Mouse (Mus musculus) neural tube, embryonic 14.5 days (tissue): ENCODE measurements around the gene Tunar. TPM values are rescaled to one million over a fixed set of nuclear protein-coding genes. Genes with fewer than 3 reads are reported as not detected.
A peak's percentile ranks its signal among the peaks of the same experiment; 100 is the strongest.

Source experiments
- ATAC-seq: fragments of 200-750 bp; cut with Nextera tagmentation; 2 replicates; pipeline ENCODE4 v1.8.0; 2017; ENCODE audit warnings: low read depth, mild to moderate bottlenecking, moderate TSS enrichment, moderate library complexity
- H3K27ac ChIP-seq: fragments of 300-500 bp; sonication (generic); 2 replicates; pipeline ENCODE4 v1.5.1; 2014; ENCODE audit warnings: low read depth, mild to moderate bottlenecking, control low read depth, low read length, moderate library complexity, mixed read lengths
- H3K27me3 ChIP-seq: fragments of 300-500 bp; sonication (generic); 2 replicates; pipeline ENCODE4 v1.6.1; 2014; ENCODE audit warnings: low read length; ENCODE audit not compliant: control insufficient read depth, insufficient read depth
- H3K36me3 ChIP-seq: fragments of 300-500 bp; sonication (generic); 2 replicates; pipeline ENCODE4 v1.6.1; 2014; ENCODE audit warnings: low read length, mixed read lengths; ENCODE audit not compliant: control insufficient read depth, insufficient read depth
- H3K4me1 ChIP-seq: fragments of 300-500 bp; sonication (generic); 2 replicates; pipeline ENCODE4 v1.6.1; 2014; ENCODE audit warnings: low read length; ENCODE audit not compliant: control insufficient read depth, insufficient read depth
- H3K4me2 ChIP-seq: fragments of 300-500 bp; sonication (generic); 2 replicates; pipeline ENCODE4 v1.6.1; 2014; ENCODE audit warnings: mild to moderate bottlenecking, low read depth, low read length, control low read depth
- H3K4me3 ChIP-seq: fragments of 300-500 bp; sonication (generic); 2 replicates; pipeline ENCODE4 v1.5.1; 2014; ENCODE audit warnings: low read depth, low read length, control low read depth, mixed read lengths
- H3K9ac ChIP-seq: fragments of 300-500 bp; sonication (generic); replicated peaks from 2 replicates; pipeline ENCODE4 v1.6.1; 2014; ENCODE audit warnings: low read depth, mild to moderate bottlenecking, control low read depth, low read length, mixed read lengths
- H3K9me3 ChIP-seq: fragments of 300-500 bp; sonication (generic); 2 replicates; pipeline ENCODE4 v1.6.1; 2016; ENCODE audit warnings: low read length; ENCODE audit not compliant: control insufficient read depth
- WGBS: fragments of 180-500 bp; shearing (Covaris S2); extraction: QIAGEN DNeasy Blood & Tissue Kit; methylation state at CpG from one replicate; pipeline ENCODE4 v1.1.7; 2014; 5-methylcytosine and 5-hydroxymethylcytosine counted together
- polyA plus RNA-seq: library from polyadenylated mRNA; unstranded; fragments of >200 nt; fragmentation: Nextera tagmentation; extraction: Ambion mirVana; gene quantifications from 2 replicates; pipeline ENCODE4 v1.2.1, GENCODE M21; 2014

Gene Tunar
- polyA plus RNA-seq, 1 experiment from 2014 or later, result 29.9 TPM

DNA sequence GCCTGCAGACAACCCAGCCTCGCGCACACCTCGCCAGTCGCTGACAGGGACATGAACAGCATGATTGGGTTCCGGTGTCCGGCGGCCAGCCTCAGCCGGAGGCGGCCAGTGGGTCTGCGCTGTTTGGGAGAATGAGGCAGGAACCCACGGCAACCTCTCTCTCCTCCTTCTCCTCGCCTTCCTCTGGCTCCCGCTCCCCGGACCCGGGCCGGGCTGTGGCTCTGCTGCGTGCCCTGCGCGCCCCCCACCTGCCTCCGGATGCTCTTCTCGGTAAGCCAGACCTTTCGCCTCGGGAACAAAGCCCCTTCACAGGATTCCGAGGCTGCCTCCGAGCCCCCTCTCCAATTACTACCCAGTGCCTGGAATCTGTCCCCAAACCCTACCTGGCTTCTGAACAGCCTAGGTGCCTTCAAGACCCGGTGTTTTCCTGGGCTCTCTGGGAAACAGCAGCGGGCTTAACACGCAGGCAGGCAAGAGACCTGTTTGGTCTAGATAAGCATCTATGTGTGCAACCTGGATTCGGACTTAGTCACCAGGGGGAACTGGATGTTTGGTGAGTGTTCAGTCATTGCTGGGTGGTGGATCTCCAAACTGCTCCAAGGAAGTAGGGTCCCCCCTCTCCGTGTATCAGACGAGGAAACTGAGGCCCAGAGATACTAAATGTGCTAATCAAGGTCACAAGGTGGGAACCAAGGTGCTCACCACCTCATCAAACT is 3.8 kb downstream of the Tunar start:
- H3K4me1 ChIP-seq, result peaks cover 14% of the 10 kb centered on the region; the same call in 1 of the 2 replicates
- H3K9ac ChIP-seq, result peak overlapping the region; percentile 65
- WGBS, result 4% methylated on average over 31 of the region's 31 CpGs
- no peak; the same call in 1 of the 2 replicates for ATAC-seq
- peak overlapping the region; percentile 69 for H3K4me3 ChIP-seq
- H3K27ac ChIP-seq, result peak overlapping the region; percentile 82
- no peaks in the 10 kb centered on the region for H3K9me3 ChIP-seq
- H3K4me2 ChIP-seq, result peak overlapping the region; percentile 81
- no peaks in the 10 kb centered on the region for H3K36me3 ChIP-seq
- no peaks in the 10 kb centered on the region; the same call in 1 of the 2 replicates for H3K27me3 ChIP-seq

DNA sequence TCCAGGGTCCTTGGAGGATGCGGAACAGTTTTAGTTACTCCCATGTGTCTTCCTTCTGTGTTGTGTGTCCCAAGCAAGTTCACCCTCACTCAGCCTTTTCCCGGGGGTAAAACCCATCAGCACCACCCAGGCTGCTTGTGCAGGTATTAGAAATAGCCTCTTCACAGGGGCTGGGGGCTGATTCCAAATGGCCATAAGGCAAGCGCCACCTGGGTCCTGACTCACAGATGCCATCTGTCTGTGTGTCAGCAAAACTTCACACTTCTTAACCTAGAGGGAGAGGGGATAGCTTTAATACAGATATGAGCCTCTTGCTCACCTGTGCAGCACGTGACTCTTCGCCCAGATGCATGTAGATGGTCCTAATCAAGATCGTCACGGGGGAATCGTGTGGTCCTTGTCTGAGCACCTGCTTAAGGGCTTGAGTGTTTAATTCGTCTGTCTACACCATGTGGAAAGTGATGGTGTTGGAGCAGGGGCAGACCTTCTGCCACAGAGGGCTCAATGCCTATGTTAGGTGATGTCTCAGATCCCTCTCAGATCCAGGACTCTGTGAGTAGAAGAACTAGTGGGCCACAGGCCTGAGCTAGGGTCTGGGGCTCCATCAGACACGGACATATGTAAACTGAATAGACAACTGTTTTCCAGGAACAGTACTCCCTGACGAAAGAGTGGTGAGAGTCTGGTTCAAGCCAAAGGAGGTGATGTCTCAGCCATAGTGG is 4.7 kb downstream of the Tunar start:
- Histone ChIP-seq H3K4me2 (peak overlapping the region; percentile 81), H3K4me3 (peak overlapping the region; percentile 69), H3K27me3 (no peaks in the 10 kb centered on the region; the same call in 1 of the 2 replicates), H3K9me3 (no peaks in the 10 kb centered on the region), H3K9ac (no peak overlapping the region), H3K27ac (no peak overlapping the region), H3K4me1 (peaks cover 14% of the 10 kb centered on the region; the same call in 1 of the 2 replicates), H3K36me3 (no peaks in the 10 kb centered on the region)
- WGBS, result 75% methylated on average over 11 of the region's 11 CpGs
- no peak for ATAC-seq

DNA sequence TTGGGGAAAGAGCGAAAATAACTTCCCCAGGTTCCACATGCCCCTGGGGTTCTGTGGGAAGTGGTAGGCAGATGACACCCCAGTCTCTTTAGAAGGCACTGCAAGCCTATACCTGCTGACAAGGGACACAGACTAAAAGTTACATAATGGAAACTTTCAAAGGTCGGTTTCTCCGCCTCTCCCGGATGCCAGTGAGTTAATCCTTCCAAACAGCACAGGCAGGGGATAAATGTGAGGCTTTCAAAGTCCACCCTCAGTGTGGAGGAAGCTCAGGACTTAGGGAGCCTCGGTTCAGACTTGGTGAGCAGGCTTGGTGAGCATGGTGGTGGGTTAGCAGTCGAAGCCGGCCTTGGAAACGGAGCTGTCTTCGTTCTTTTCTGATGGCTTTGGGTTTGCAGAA is 7.9 kb downstream of the Tunar start:
- Histone ChIP-seq H3K27me3 (no peaks in the 10 kb centered on the region), H3K36me3 (no peaks in the 10 kb centered on the region), H3K4me2 (no peak overlapping the region), H3K9ac (no peak overlapping the region), H3K9me3 (no peaks in the 10 kb centered on the region), H3K4me1 (peaks cover 14% of the 10 kb centered on the region; the same call in 1 of the 2 replicates), H3K27ac (no peak overlapping the region), H3K4me3 (no peak overlapping the region)
- WGBS, result 51% methylated on average over 9 of the region's 9 CpGs
- no peak for ATAC-seq

DNA sequence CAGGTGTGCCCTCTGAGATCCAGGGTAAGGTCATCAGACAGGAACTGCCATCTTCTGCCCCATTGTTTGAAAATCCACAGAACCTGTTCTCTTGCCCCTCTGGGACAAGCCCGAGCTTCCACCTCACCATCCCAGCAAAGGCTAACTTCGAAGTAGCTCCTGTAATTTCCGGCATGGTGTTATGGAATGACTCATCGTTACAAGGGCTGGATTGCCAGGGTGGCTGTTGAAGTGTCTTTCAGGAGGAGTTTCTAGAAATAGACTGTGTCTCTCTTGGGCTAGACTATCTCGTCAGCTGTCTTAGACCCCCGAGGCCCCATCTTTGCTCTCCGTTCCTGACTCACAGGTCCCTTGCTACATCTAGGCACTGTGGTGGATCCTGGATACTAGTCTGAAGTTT is 10.8 kb downstream of the Tunar start:
- H3K27ac ChIP-seq, result no peak overlapping the region
- WGBS, result 89% methylated on average over 7 of the region's 7 CpGs

DNA sequence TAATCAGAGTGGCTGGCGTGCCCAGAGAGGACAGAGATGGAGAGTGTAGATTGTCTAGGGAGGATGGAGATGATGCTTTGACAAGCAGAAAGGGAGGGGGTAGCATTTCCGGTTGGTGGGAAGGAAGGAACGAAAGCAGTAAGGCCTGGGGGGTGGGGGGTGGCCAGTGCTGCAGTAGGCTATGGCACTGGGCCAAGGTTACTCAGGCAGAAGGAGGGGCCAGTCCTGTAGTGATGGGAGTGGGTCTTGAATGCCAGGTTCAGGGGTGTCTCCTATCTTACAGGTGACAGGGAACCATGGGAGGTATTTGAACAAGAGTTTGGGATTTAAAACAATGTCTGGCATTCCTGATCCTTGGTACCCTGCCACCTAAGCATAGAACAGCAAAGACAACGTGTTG is 13.2 kb downstream of the Tunar start:
- Histone ChIP-seq H3K4me3 (no peak overlapping the region), H3K9me3 (no peaks in the 10 kb centered on the region), H3K4me2 (no peak overlapping the region), H3K9ac (no peak overlapping the region), H3K36me3 (no peaks in the 10 kb centered on the region), H3K27me3 (no peaks in the 10 kb centered on the region), H3K4me1 (no peaks in the 10 kb centered on the region), H3K27ac (no peak overlapping the region)
- ATAC-seq, result no peak
- 75% methylated on average over 4 of the region's 4 CpGs for WGBS

More for the DNA sequence above, 10.8 kb downstream of the Tunar start:
- Histone ChIP-seq H3K4me2 (no peak overlapping the region), H3K4me1 (no peaks in the 10 kb centered on the region), H3K4me3 (no peak overlapping the region), H3K9me3 (no peaks in the 10 kb centered on the region), H3K9ac (no peak overlapping the region), H3K36me3 (no peaks in the 10 kb centered on the region), H3K27me3 (no peaks in the 10 kb centered on the region)
- ATAC-seq, result no peak

DNA sequence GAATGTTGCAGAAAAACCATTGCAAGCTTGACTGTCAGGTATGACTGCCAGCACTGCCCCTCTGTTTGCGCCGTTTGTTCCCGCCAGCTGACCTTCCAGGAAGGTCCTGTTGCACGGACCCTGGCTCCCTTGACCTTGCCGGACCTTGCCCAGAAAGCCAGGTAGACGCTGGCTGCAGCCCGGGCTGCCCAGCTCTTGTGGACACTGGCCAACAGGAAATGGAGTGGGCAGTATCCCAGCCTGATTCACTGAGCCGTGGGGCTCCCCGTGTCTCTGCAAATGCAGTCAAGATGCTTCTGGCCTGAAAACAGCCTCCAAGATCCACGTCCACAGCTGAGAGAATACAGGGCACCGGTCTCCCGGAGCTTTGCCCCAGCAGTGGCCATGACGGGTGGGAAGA is 13.6 kb downstream of the Tunar start:
- H3K9me3 ChIP-seq, result no peaks in the 10 kb centered on the region
- no peak overlapping the region for H3K9ac ChIP-seq
- no peak overlapping the region for H3K4me3 ChIP-seq
- H3K36me3 ChIP-seq, result no peaks in the 10 kb centered on the region
- no peak overlapping the region for H3K27ac ChIP-seq
- 88% methylated on average over 13 of the region's 13 CpGs for WGBS
- H3K4me2 ChIP-seq, result no peak overlapping the region
- H3K27me3 ChIP-seq, result no peaks in the 10 kb centered on the region
- no peaks in the 10 kb centered on the region for H3K4me1 ChIP-seq
- ATAC-seq, result no peak

DNA sequence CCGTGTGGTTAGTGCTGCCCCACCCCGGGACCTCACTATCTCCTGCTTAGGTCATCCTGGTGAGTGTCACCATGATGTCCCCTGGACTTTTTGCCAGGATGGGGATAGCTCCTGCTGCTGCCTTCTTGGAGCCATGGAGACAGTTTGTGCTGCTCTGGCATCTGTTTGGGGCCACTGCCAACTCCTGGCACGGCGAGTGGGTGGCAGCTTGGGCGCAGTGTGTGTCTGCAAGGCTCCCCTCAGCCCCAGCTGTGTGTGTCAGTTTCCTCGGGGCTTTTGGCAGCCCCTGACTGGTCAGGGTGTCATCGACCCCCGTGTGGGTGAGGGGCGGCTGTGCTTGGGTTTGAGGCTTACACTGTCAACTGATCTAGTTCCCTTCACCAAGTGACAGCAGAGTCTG is 20.6 kb downstream of the Tunar start:
- peak; percentile 82 for ATAC-seq
- H3K9ac ChIP-seq, result no peak overlapping the region

DNA sequence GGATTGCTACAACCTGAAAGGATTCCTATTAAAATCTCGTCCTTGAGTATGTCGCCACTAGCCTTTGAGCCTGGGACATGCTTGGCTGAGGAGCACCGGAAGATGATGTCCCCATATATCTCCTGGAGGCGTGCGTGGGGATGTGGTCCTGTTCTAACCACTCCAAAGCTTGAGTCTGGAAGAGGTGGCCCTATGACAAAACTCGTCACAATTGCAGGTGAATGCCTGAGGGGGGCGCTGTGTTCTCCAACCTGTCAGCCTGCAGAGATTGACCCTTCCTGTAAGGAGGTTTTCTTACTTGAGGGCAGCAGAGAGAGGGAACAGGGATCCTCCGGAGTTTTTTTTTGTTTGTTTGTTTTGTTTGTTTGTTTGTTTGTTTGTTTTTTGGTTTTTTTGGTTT is 21.1 kb downstream of the Tunar start:
- no peaks in the 10 kb centered on the region for H3K27me3 ChIP-seq
- H3K36me3 ChIP-seq, result no peaks in the 10 kb centered on the region
- H3K9ac ChIP-seq, result no peak overlapping the region
- 85% methylated on average over 8 of the region's 8 CpGs for WGBS
- H3K4me1 ChIP-seq, result peaks cover 4% of the 10 kb centered on the region; the same call in 1 of the 2 replicates
- ATAC-seq, result no peak
- no peak overlapping the region for H3K27ac ChIP-seq
- H3K4me2 ChIP-seq, result no peak overlapping the region
- H3K9me3 ChIP-seq, result no peaks in the 10 kb centered on the region
- H3K4me3 ChIP-seq, result no peak overlapping the region

More for the DNA sequence above, 20.6 kb downstream of the Tunar start:
- WGBS, result 78% methylated on average over 9 of the region's 9 CpGs
- H3K9me3 ChIP-seq, result no peaks in the 10 kb centered on the region
- H3K36me3 ChIP-seq, result no peaks in the 10 kb centered on the region
- peaks cover 4% of the 10 kb centered on the region; the same call in 1 of the 2 replicates for H3K4me1 ChIP-seq
- no peak overlapping the region for H3K4me3 ChIP-seq
- H3K27ac ChIP-seq, result no peak overlapping the region
- no peaks in the 10 kb centered on the region for H3K27me3 ChIP-seq
- no peak overlapping the region for H3K4me2 ChIP-seq

DNA sequence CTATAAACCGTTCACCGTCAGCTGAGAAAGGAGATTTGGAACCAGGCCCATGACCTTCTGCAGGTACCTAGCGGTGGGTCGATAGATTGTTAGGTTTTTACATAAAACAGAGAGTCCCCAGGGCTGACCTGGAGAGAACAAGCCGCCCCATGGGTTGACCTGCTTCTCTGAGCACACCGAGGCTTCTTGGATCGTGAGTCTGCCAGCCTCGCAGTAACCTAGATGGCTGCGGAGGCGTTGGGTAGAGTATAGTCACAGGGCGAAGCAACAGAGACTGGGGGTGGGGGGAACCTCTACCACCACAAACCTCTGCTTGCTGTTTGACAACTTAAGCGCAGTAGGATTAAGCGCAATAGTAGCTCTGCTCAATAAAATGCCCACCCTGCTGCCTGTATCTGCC is 23.1 kb downstream of the Tunar start:
- Histone ChIP-seq H3K4me3 (no peak overlapping the region), H3K27me3 (no peaks in the 10 kb centered on the region), H3K36me3 (no peaks in the 10 kb centered on the region), H3K9ac (no peak overlapping the region), H3K4me2 (no peak overlapping the region), H3K9me3 (no peaks in the 10 kb centered on the region), H3K4me1 (peaks cover 4% of the 10 kb centered on the region; the same call in 1 of the 2 replicates), H3K27ac (no peak overlapping the region)
- no peak for ATAC-seq
- 92% methylated on average over 13 of the region's 13 CpGs for WGBS
